Mouse (Mus musculus) olfactory bulb, adult 2 months (tissue): ENCODE measurements around the gene Medag.

ENCODE experiments used
- CTCF ChIP-seq: fragments of 200-500 bp; IDR thresholded peaks from 2 replicates; pipeline ENCODE4 v1.5.1; 2012; ENCODE audit warnings: low read depth, mild to moderate bottlenecking, low read length, moderate library complexity; ENCODE audit not compliant: insufficient read depth
- POLR2A ChIP-seq: fragments of 200-500 bp; IDR thresholded peaks from 2 replicates; pipeline ENCODE4 v1.6.1; 2012; ENCODE audit warnings: mild to moderate bottlenecking, low read depth, low read length, moderate library complexity; ENCODE audit not compliant: insufficient read depth

DNA sequence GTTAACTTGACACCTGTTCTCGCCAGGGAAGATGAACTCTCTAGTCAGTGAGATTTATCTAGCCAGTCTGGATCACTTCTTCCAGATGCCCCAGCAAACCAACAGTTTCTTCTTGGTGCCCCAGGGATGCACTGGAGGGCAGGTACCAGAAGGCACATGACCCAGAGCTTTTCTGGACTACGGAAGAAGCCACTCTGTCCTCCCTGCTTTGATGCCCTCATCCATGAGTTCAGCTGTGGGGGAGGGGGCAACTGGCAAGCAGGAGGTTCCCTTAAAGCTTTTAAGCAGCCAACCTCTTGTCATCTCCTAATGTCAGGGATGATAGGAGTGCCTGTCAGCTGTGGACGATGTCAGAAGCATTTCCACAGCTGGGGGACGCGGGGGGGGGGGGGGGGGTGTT, 53.8 kb downstream of the Medag start:
- TF ChIP-seq POLR2A (no peak), CTCF (no peak)
